Mouse (Mus musculus) left cerebral cortex, adult 6 months (tissue): ENCODE results near the gene Unc13c. TPM values are rescaled to one million over a fixed set of nuclear protein-coding genes. Genes with fewer than 3 reads are reported as not detected.

Experiments
- long read RNA-seq, 2 experiments: library from polyadenylated mRNA; unstranded; transcript quantifications; one replicate each; pipeline ENCODE4 v2.0.0; 2019 to 2020
- polyA plus RNA-seq: library from polyadenylated mRNA; unstranded; fragments of <200 nt; fragmentation: Nextera tagmentation; gene quantifications from 2 replicates; pipeline ENCODE4 v1.2.3, GENCODE M21; 2021

The Unc13c gene
- 3.5 and 6.7 TPM in 2 replicates for polyA plus RNA-seq
- long read RNA-seq, experiment 1, partial matches to known transcripts = 41 of 55 reads
- long read RNA-seq, experiment 1, other reads (novel, unspliced or antisense) = 14 of 55 reads
- long read RNA-seq, experiment 2, partial matches to known transcripts = 41 of 47 reads
- long read RNA-seq, experiment 2, other reads (novel, unspliced or antisense) = 6 of 47 reads

GRCm38 (mm10) chr9:73968641-73969121, at the start of gene Unc13c:
Gene Unc13c (minus strand): TSS chr9:73968966.

Other genes with a start within 250 kb of the Unc13c start
- 0.05 TPM in 1 of 2 replicates, not detected in the other for gene Wdr72, start 141.4 kb upstream of the Unc13c start, polyA plus RNA-seq